Mouse (Mus musculus) lung, postnatal 4 days (tissue): ENCODE results near the gene Pttg1ip.

ENCODE experiments used
- DNase-seq, 2 experiments: peaks; one replicate each; pipeline ENCODE4 v3.0.0; 2021

Pttg1ip gene

GRCm38 (mm10) chr10:77581408-77582284 lies at the start of gene Pttg1ip:
Gene Pttg1ip (plus strand): TSS chr10:77581720.
- peak; percentile 97 to 98 for DNase-seq

DNA sequence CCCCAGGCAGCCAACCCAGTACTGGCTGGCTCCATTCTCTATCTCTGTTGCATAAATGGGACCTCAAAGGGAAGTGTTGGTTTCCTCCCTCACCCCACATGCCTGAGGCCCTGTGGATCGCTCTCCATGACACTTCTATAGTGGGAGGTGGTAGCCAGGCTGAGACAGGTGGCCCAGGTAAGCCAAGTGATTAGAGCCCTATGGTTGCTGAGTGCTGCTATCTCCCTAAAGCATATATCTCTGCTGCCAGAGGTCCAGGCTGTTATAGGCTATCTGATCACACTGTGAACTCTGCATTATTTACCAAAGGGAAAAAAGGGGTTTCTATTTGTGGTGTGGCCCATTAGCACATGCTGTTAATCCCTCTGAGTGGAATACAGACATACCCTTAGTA lies 49.5 kb upstream of the Pttg1ip start:
- DNase-seq: no peak

- DNase-seq: peak; percentile 51 to 56
These were observed 44.8 kb upstream of the Pttg1ip start for GRCm38 (mm10) chr10:77536727-77537126.

DNA sequence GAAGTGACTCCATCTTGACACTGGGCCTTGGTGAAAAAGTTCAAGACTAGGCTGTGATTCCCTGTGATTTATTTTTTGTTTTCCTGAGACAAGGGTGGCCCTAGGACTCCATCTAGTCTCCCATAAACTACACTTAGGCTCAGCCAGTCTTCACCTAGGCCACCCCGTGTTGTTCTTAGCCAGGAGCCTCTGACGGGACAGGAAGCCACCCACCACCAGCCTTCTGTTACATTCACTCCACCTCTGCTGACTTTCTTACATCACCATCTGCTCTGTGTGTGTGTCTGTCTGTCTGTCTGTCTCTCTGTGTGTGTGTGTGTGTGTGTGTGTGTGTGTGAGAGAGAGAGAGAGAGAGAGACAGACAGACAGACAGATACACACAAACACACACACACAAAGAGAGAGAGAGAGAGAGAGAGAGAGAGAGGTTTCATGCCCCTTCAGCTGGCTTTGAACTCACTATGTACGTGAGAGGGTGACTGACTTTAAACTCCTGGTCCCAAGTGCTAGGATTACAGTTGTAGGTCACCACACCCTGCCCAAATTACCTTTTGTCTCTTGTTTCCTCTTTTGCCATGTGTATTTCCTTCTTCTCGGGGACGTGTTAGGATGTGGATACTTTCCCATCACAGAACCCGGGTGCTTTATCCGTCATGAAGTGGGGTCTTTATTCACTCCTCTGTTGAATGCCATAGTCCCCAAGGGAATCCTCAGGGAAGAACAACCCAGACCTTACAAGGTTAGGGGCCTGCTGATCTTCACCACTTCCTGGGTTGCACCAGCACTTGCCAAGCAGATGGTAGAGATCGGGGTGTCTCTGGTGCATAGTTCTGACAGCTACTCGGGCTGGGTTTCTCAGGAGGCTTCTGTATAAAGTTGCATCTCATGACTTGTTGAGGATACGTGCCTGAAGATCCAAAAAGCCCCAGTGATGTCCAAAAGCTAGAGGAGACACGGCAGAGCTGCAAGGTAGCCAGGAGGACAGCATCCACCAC lies 44.0 kb upstream of the Pttg1ip start:
- no peak for DNase-seq

DNA sequence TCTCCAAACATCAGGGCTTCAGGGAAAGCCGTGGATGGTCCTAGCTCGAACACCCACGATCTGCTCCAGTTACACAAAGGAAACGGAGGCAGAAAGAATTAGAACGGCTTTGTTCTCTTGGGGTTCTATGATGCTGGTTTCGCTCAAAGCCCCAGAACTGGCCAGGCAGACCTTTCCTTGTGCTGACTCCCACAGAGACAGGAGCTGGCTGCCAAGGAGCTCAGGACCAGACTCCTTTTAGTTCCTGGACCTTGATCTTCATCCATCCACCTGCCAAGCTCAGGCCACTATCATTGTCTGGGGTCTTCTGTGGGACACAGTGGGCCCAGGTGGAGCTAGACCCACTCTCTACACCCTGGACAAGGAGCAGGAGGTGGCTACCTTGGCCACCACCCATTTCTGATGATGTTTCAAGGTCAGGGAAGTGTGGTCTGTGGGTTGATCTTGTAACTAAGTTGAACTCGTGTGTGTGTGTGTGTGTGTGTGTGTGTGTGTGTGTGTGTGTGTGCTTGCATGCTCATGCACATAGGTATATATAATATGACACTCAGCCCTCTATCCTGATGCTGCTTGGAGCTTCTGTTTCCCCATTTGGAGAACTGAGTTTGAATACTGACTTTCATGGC lies 42.1 kb upstream of the Pttg1ip start:
- DNase-seq: no peak

DNA sequence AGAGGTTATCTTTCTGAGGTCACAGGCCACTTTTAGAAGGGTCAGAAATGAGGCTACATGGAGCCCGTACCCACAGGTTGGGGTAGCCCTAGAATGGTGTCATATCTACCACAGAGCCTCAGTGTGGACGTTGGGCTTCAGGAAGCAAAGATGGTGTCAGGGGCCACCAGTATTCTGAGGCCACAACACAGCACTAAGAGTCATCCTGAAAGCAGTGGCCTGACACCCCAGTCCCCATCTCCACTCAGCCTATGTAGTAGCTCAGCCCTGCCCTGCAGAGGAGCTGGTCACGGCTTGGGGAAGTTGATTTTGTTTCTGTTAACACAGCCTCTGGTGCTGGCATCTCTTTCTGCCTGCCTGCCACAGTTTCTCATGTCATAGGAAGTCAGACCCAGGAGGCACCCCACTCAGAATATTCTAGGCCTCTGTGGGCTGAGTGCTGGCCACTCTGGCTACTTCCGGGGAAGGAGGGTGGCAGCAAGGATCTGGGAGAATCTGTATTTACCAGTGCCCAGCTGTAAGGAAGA lies 40.9 kb upstream of the Pttg1ip start:
- DNase-seq: no peak

DNA sequence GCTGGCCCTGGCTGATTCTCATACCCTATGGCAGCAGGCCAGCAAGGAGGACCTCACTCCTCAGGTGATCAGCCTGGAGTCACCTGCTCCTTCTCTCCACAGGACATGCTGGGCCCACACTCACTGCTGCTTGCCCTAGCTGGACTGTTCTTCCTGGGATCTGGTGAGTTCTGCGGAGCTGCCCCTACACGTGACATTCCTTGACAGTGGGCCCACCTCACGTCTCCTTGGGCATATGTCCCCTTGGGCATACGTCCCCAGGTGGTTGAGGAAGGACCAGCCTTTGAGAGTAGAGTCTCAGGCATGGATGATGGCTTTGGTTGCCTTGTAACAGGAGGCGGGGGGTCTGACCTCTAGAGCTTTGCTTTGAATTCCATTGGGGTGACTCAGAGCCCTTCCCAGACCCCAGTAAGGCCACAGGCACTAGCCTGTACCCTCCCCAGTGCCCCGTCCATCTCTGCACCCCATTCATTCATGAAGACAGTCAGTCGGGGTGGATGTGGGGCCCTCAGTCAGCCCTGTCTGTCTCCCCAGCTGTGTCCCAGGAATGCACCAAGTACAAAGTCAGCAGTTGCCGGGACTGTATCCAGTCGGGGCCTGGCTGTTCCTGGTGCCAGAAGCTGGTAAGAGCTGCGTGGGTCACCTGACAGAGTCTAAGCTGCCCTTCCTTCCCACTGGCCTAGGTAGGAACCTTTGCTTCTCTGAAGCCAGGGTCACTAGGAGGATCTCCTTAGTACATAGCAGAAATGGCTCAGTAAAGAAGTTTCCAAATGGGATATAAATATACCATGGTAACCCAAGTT lies 39.5 kb upstream of the Pttg1ip start:
- no peak for DNase-seq

DNA sequence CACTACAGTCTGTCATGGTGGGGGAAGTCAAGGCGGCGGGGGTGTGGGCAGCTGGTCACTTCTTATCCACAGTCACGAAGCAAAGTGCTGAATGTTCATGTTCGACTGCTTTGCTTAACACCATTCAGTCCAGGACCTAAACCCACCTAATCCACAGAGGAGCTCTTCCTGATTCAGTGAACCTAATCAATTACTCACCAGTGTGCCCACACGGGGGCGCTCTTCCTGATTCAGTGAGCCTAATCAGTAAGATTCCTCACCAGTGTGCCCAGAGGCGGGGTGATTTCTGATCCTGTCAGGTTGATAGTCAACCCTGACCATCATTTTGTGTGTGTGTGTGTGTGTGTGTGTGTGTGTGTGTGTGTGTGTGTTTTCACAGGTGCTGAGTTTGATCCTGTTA lies 38.3 kb upstream of the Pttg1ip start:
- DNase-seq: no peak

DNA sequence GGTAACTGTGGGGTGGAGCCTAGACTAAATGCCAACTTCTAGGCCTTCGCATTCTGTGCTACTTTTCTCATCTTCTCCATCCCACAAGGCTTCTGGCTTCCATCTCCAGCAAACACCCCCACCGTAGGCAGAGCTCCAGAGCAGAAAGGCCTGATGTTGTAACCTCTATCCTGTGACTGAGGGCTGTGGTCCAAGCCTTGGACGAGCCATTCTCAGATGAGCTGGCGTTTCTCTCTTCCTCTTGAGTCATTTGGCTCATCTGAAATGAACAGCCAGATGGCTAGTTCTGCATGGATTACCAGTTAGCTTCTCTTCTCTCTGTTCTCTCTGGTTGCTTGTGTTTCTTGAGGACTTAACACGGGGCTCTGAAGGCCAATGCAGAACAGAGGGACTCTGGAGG lies 36.6 kb upstream of the Pttg1ip start:
- peak; percentile 48 to 62 for DNase-seq

GRCm38 (mm10) chr10:77548576-77548975 lies 32.9 kb upstream of the Pttg1ip start:
- DNase-seq: peak in 1 of 2 experiments; percentile 34

- peak; percentile 72 to 79 for DNase-seq
These were observed 30.6 kb upstream of the Pttg1ip start for GRCm38 (mm10) chr10:77550874-77551273.

DNA sequence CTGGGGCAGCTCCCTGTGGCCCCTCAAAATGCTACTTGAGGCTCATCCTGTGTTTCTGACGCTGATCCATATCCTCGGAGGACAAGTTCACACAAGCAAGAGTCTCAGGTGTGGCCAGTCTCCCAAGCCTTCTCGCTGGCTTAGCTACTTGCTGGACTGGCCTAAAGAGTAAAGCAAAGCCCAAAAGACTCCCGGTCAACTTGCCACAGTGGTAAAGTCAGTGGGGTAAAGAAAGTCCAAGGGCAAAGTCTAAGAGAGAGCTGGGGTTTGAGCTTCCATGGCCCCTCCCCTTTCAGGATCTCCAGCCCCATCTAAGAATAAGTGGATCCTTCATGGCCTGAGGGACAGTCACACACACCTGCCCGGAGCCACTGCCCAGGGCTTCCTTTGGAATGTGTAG lies 29.4 kb upstream of the Pttg1ip start:
- no peak for DNase-seq

GRCm38 (mm10) chr10:77553285-77553684 lies 28.2 kb upstream of the Pttg1ip start:
- DNase-seq: no peak

GRCm38 (mm10) chr10:77554918-77555317 lies 26.6 kb upstream of the Pttg1ip start:
- DNase-seq: no peak

- DNase-seq: no peak
These were observed 24.9 kb upstream of the Pttg1ip start for GRCm38 (mm10) chr10:77556631-77557030.

DNA sequence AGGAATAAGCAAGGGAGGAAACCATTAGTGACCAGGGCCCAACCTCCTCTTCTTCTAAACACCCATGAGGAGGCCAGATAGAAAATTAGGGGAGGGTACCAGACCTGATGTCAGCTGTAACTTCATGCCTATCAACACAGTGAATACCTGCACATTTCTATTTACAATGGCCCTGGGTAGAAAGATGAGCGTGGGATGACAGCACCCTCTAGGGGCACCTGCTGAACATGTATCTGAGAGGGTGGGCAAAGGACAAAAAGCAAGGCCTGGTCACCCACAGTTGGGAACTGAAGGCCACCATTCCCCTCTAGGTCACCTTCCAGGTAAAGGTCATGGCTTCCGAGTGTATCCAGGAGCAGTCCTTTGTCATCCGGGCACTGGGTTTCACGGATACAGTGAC lies 23.9 kb upstream of the Pttg1ip start:
- DNase-seq: no peak

DNA sequence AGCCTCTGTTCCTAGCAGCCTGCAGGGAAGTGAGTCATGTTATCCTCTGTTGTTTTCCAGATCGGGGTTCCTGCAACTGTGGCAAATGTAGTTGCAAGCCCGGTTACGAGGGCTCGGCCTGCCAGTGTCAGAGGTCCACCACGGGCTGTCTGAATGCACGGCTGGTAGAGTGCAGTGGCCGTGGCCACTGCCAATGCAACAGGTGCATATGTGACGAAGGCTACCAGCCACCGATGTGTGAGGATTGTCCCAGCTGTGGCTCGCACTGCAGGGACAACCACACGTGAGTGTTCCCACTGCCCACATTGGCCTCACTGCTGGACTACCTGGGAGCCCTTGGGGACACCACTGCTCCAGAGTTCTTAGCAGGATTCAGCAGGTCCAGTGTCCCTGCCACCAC lies 21.4 kb upstream of the Pttg1ip start:
- DNase-seq: no peak

DNA sequence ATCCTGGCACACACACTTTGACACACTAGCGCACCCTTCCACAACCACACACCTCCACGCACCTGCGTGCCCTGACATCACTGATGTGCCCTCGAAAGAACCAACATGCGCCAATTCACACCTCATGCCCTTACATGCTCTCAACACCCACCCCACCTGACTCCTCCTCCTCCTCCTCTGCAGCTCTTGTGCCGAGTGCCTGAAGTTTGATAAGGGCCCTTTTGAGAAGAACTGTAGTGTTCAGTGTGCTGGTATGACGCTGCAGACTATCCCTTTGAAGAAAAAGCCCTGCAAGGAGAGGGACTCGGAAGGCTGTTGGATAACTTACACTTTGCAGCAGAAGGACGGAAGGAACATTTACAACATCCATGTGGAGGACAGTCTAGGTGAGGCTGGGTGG lies 20.7 kb upstream of the Pttg1ip start:
- DNase-seq: no peak

- no peak for DNase-seq
These were observed 20.0 kb upstream of the Pttg1ip start for GRCm38 (mm10) chr10:77561508-77561907.

DNA sequence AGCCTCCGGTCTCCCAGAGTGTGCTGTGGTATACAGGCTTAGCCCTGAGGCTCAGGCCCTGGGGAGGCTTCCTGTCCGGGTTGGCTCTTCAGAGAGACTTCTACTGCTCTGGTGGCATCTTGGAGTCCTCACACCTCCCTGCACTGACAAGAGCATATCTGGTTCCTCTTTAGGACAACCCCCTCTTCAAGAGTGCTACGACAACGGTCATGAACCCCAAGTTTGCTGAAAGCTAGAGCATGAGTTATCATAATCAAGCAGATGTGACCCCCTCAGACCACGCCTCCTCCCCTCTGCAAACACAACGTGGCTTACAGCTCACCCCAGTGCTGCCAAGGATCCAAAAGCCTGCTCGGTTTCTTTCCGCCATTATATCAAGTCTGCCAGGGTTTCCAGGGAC lies 16.5 kb upstream of the Pttg1ip start:
- DNase-seq: no peak

DNA sequence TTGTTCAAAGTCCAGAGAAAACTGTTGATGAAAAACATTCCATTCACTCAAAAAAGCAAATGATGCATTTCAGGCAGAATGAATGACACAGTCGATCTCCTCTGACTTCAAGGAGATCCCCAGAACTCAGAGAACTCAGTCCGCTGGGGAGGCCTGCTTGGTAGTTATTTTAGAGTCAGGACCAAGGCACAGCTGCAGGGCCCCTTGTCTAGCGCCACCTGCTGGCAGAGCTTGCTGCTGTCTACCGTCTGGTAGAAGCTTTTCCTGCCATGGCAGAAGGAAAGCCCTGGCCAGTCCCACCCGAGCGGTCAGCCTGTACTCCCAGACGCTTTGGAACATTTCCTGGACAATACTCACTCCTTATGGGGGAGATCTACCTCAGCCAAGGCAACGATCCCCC lies 14.9 kb upstream of the Pttg1ip start:
- DNase-seq: peak; percentile 81 to 90

DNA sequence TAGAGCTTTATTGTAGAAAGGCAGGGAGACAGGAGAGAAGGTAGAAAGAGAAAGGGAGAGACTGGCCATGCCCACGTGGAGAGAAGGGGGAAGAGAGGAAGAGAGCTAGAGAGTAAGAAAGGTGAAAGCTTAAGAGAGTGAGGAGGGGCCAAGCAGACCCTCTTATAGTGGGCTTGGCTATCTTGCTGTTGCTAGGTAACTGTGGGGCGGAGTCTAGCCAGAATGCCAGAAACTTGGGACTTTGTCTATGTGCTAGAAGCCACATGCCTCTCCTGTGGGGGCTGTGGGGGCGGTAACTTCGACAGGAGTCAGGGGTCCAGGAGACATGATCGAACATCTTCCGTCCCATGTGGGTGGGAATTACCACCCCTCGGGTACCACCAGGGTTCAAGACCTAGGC lies 12.0 kb upstream of the Pttg1ip start:
- DNase-seq: no peak
